Comparison of ENCODE assay signal across 8 mouse cellular contexts in the genomic region with DNA sequence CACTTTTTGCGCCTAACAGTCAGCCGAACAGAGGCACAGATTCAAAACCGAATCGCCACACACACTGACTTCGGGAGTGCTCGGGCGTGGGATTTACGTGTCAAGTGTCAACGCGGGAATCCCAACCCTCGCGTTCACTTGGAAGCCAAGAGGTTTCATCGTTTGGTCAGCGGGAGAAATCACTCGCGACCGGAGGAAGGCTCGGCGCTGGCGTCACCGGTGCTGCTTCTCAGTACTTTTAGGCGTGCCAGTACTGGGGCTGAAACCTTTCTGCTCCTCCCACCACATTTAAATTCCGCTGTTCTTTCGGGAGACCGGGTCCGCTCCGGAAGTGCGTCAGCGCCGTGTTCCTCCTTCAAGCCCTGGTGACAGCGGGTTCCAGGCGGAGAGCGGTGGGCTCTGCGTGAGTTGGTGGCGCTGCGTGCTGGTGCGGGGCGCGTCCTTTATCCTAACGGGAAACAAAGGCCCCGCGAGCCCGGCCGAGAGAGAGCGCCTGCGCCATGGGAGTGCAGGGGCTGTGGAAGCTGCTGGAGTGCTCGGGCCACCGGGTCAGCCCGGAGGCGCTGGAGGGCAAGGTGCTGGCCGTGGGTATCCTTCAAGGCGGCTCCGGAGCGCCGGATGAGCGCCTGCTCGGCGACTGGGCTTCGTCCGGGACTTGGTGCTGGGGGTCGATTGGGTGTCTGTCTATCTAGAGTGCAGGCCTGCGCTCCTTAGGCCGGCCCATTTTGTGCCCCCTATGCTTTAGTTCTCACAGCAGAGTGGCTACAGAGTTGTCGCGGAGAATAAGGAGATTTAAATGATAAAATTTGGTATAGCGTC. TPM values are rescaled to one million over a fixed set of nuclear protein-coding genes. Genes with fewer than 3 reads are reported as not detected.
DNase-seq lines count a peak whose midpoint lies in the region; ATAC-seq and TF ChIP-seq lines count a peak whose summit lies in the region.

Gene Ercc5 (plus strand): TSS at position 182 of the 819 bp plus-strand sequence.

- POLR2A ChIA-PET in Patski (lab: Charles Lee), result no interaction called here

- ATAC-seq in Patski, result peak; percentile 95
- peak; percentile 98 for ATAC-seq in hindbrain, embryonic 14.5 days (ENCODE audit: low FRiP score)

- H3K4me3 ChIP-seq in hindbrain, embryonic 14.5 days (replicated peaks; ENCODE audit: low read length), result peak within 1 kb of the TSS; percentile 96

- H3K4me1 ChIP-seq in hindbrain, embryonic 14.5 days (replicated peaks; ENCODE audit: control insufficient read depth, insufficient read depth, low read length), result peaks cover 14% of the 10 kb centered on the region

- H3K36me3 ChIP-seq in hindbrain, embryonic 14.5 days (replicated peaks; ENCODE audit: control insufficient read depth, insufficient read depth), result peaks cover 21% of the 10 kb centered on the region

- H3K9me3 ChIP-seq in hindbrain, embryonic 14.5 days (ENCODE audit: control insufficient read depth, low read length), result no peaks in the 10 kb centered on the region

- peak within 1 kb of the TSS; percentile 99 for H3K27ac ChIP-seq in hindbrain, embryonic 14.5 days

- under 1% methylated on average over 66 of the region's 66 CpGs for WGBS in hindbrain, embryonic 14.5 days

- in situ Hi-C loops in Patski (cut with MboI; ENCODE audit: low pct_unique_long_range_greater_than_20kb), result no loop called here

- CTCF ChIA-PET in Patski (lab: Charles Lee), result interaction anchor here (0.8 kb wide), 1 partner anchor 8 kb away, joined by 5 read pairs; no protein-coding TSS in a partner anchor

- H3K9ac ChIP-seq in hindbrain, embryonic 14.5 days, result peak within 1 kb of the TSS; percentile 93

- no peaks in the 10 kb centered on the region for H3K27me3 ChIP-seq in Patski
- no peaks in the 10 kb centered on the region for H3K27me3 ChIP-seq in hindbrain, embryonic 14.5 days (ENCODE audit: control insufficient read depth, insufficient read depth, low read length)

- DNase-seq in Patski (ENCODE audit: low read depth, low spot score), result no peak
- peak; percentile 83 to 88 for DNase-seq in cerebellum, postnatal 14 days
- DNase-seq in frontal cortex, postnatal 14 days (ENCODE audit: low spot score in 2 of 2), result peak; percentile 79 to 84
- DNase-seq in hindbrain, embryonic 14.5 days (ENCODE audit: low spot score), result peak; percentile 85
- DNase-seq in layer of hippocampus, postnatal 36 days, result peak; percentile 87 to 89
- peak; percentile 95 for DNase-seq in lung, postnatal 36 days
- DNase-seq in retina, postnatal 1 day, result peak; percentile 95
- peak; percentile 74 to 81 for DNase-seq in urinary bladder, adult 18-20 months (ENCODE audit: low spot score in 2 of 2)

- H3K4me2 ChIP-seq in hindbrain, embryonic 14.5 days (replicated peaks), result peak within 1 kb of the TSS; percentile 82

- no peak for TF ChIP-seq CTCF in Patski (IDR thresholded peaks at IDR 0.05)

RNA-seq across cellular contexts. Expression of gene Ercc5, which starts in this region (rescaled TPM):
- 14.7 TPM for polyA plus RNA-seq in Patski (2021)
- polyA plus RNA-seq in hindbrain, embryonic 14.5 days (2014; fragmentation: Nextera tagmentation; extraction: Ambion mirVana), result 31.1 TPM in 2 replicates
- 10 to 100 TPM; 19.8 to 21.5 TPM for total RNA-seq in layer of hippocampus, postnatal 36 days (2021)
